Mouse (Mus musculus) embryo, embryonic 10 days (tissue): ENCODE results near the gene Lrrc18.

Source experiments
- DNase-seq: peaks from one replicate; pipeline ENCODE4 v3.0.0-alpha.2; 2015; ENCODE audit warnings: low spot score

Gene Lrrc18

GRCm38 (mm10) chr14:33053441-33053840 is 62.3 kb downstream of the Lrrc18 start:
- DNase-seq, result no peak

GRCm38 (mm10) chr14:33058881-33059660 is 67.9 kb downstream of the Lrrc18 start:
- DNase-seq, result no peak

GRCm38 (mm10) chr14:33062996-33063395 is 71.8 kb downstream of the Lrrc18 start:
- no peak for DNase-seq
